Mouse (Mus musculus) hematopoietic stem cell, adult 5-6 weeks (primary cell): ENCODE data around the gene Gm45713. TPM values are rescaled to one million over a fixed set of nuclear protein-coding genes. Genes with fewer than 3 reads are reported as not detected.
A peak's percentile ranks its signal among the peaks of the same experiment; 100 is the strongest.

ENCODE experiments used
- ATAC-seq, 2 experiments: fragments of 125-278 bp in 1 of 2; replicated peaks in 1 of 2; 2 replicates each; pipeline ENCODE4 v1.8.0; 2016 to 2017; ENCODE audit warnings: inconsistent platforms in 2 of 2, mild to moderate bottlenecking in 2 of 2, moderate number of reproducible peaks in 2 of 2, low read depth in 1 of 2, moderate TSS enrichment in 1 of 2; ENCODE audit not compliant: low FRiP score in 2 of 2, poor library complexity in 2 of 2, severe bottlenecking in 2 of 2, insufficient read depth in 1 of 2, low TSS enrichment in 1 of 2
- total RNA-seq: library from RNA; stranded (forward); fragments of 172-1452, 232-1000 nt; gene quantifications from 2 replicates; pipeline ENCODE4 v1.2.3, GENCODE M21; 2017

Gene Gm45713
- total RNA-seq, 1 experiment from 2014 or later = 0.35 TPM

DNA sequence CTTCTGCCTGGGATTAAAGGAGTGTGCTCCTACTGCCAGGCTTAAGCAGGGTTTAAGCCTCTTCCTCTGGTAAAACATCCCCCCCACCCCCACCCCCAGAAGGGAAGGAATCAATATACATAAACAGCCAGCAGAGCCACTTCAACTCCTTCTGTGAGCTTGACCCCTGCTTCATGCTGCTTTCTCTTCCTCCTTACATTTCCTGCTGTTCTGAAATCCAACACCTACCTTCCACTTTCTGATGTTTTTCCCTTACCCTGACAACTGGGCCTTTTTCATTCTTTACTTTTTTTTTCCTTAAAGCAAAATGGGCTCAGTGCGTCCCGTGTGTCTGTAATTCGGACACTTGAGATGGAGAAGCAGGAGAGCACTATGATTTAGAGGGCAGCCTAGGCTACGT lies 14.3 kb upstream of the Gm45713 start:
- no peak for ATAC-seq

DNA sequence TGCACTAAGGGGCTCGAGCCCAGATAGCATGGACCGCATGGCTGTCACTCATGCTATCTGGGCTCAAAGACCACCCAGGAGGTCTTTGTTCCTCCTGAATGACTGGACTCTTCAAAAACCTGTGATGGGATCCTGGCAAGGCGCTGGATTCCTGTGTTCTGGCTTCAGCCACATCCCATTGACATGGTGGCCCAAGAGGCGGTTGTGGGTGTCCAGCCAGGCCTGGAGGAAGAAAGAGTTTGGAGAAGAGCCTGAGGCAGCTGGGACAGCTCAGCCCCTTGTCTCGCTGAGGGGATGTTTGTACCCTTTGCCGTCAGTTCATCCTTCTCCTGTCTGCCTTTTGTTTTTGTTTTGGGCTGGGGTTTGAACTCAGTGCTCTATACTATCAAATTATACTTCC lies 13.5 kb upstream of the Gm45713 start:
- ATAC-seq = no peak

DNA sequence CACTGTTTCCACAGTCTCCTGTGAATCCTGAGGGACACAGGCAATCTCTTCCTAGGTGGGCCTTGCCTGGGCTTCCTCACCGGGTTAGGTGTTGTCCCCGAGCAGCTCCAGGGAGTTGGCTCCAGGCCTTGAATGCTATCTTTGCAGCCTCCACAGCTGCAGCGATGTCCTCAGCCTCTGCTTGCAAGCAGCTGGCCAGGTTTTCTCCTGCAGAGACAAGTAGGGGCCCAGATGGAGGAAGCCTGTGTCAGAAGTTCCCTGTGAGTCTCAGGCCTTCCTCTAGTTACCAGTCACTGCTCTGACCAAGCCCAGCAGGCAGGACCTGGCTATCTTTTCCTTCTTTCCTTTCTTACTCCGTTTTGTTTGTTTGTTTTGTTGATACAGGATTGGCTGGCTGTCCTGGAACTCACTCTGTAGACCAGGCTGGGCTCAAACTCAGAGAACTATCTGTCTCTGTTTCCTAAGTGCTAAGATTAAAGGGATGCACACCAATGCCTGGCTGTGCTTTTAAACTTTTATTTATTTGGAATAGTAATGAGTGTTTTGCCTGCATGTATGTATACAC lies 12.6 kb upstream of the Gm45713 start:
- no peak for ATAC-seq

DNA sequence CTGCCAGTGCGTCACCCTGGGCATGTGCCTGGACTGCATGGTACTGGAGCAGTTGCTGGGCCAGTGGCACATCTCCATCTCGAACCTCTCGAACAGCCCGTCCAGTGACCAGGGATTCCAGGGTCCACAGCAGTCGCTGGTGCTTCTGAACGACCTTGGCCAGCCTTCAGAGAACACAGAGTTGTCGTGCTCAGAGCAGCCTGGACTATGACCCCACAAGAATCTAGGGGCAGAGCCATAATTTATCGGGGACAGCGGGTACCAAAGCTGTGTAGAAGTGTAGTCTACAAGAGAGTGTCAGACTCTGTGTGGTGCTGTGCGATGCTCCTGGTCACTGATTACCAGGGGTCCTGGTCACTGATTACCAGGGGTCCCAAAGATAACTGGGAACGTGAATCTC lies 11.9 kb upstream of the Gm45713 start:
- ATAC-seq = no peak

DNA sequence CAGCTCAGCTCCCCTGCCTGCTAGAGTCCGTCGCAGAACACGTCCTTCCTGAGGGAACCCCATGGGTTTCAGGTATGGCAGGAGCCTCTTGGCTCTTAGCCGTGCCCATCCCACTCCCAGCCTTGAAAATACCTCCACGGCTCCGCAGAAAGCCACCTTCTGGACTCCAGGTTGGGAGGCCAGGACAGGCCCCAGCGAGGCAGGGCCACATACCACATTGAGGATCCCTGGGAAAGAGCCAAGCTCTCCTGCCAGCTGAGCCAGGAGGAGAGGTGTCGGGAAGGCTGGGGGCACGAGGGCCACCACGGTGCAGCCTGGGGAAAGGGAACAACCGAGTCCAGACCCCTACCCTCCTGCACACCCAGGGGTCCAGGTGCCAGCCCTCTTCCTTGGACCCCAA lies 11.2 kb upstream of the Gm45713 start:
- no peak for ATAC-seq

DNA sequence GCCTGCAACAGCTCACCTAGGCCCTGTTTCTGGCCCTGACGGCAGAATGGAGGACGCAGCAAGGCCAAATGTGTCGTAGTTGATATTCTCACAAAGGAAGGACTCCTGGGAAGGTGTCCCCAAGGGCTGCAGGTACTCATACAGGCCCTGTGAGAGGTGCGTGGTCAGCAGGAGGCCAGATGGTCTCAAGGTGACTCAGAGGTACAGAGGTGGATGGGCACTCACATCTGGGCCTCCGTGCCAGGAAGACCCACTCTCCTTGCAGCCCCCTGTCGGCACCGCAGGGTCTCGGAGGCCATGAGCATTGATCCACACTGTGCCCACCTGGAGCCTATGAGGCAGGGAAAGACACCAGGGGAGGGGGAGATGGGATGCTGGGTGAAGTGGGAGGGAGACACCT lies 9.4 kb upstream of the Gm45713 start:
- no peak for ATAC-seq

DNA sequence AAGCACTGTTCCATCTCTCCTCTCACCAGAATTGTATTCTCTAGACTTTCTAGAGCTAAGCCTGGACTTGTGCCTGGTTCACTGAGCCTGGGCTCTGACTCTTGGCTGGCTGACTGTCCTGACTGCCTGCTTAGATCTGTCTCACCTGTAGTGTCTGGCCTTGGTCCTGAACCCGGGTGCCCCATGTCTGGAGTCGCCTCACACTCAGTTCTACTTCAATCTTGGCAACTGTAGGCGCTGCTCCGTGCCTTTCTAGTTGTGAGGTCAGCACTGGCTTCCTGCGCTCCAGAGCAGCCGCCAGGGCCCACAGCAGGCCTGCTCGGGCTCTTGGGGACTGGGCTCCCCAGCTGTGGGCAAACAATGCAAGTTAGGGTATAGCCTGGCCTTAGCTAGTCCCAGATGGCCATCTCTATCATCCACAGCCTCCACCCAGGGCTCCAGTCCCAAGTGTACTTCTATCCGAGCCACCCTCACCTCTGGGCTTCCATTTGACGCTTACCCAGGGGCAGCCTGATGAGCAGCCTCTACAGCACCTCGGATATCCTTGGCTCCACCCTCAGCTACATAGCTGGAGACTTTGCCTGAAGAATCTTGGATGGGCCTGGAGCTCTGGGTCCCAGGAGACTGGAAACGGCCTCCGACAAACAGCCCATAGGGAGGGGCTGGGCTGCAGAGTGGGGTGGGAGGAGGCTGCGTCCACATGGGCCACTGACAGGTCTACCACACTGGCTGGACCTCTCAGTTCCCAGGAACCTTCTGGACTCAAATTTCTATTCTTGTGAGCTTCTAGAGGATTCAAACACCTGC lies 8.5 kb upstream of the Gm45713 start:
- ATAC-seq = no peak

DNA sequence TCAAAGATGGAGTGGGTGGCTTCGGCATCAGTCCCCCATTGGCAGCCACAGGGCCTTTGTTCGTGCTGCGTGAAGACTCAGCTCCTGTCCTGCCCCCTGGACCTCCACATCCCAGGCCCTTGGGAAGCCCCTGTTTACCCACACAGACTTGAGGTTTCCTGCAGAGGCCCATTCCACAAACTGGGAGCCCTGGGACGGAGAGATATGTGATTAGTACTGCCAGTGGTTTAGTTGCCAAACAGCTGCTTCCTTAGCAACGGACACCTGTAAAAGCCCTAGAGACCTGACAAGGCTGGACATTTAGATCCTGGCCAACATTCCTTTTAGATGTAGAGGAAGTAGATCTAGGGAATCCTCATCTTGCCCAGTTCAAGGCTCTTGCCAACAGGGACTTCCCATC lies 5.9 kb upstream of the Gm45713 start:
- ATAC-seq = no peak

DNA sequence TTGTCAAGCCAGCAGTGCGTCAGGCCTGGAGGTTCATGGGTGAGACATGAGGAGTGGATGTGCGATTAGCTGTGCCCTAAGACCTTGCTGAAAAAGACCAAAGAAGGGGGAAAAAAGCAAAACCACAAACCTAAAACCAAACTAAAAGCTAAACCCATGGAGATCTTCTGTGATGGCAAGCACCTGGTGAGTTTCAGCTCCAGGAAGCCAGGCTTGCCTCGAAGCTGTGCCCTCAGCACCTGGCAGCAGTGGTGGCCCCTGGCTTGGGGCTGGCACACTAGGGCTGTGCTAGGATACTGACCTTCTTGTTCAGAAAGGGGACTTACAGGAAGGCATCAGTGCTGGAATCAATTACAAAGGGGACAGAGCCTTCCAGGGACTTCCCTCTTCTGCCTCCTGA lies 5.3 kb upstream of the Gm45713 start:
- ATAC-seq = no peak

DNA sequence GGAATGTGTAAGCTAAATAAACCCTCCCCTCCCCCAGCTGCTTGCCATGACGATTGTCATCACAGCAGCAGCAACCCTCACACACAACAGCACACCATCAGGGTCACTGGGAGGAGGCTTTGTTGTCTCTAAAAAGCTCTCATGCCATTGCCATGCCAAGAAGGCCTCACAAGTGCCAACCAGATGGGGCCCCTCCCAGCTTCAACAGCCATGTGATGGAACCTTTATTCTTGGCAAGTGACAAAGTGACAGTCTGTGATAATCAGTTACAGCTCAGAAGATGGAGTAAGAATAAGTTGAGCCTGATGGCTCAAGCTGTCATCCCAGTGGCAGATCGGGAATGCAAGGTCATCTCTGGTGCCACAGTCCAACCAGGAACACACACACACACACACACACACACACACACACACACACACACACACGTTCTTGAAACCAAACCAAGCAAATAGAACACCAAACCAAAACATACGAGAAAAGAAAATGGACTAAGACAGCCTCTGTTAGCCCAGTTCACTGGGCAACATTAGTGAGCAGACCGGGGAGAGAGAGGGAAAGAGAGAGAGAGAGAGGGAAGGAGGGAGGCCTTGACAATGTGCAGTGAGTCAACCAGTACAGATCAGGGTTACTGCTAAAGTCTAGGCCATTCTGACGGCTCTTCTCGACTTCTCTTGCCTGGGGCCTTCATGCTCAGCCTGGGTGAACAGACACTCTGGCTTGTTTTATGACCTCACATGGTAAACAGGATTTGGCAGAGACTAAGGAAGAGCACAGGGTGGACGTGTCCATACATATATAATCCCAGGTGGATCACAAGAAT lies 4.1 kb upstream of the Gm45713 start:
- ATAC-seq = no peak

DNA sequence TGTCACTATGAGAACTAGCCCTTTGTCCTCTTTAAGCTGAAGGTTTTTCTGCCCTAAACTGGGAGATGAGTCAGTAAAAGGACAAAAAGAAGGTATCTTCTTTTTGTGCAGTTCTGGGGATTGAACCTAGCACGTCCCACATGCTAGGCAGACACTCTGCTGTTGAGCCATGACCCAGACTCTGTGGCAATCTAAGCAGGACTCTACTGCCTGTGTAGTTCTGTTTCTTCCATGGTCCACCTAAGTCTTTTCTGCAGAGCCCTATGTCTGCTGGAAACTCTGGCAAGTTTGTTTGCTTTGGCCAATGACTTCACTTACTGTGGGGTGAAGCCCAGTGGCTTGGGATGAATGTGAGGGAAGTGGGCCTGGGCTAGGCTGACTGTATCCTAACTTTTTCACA lies 2.4 kb upstream of the Gm45713 start:
- ATAC-seq = no peak

DNA sequence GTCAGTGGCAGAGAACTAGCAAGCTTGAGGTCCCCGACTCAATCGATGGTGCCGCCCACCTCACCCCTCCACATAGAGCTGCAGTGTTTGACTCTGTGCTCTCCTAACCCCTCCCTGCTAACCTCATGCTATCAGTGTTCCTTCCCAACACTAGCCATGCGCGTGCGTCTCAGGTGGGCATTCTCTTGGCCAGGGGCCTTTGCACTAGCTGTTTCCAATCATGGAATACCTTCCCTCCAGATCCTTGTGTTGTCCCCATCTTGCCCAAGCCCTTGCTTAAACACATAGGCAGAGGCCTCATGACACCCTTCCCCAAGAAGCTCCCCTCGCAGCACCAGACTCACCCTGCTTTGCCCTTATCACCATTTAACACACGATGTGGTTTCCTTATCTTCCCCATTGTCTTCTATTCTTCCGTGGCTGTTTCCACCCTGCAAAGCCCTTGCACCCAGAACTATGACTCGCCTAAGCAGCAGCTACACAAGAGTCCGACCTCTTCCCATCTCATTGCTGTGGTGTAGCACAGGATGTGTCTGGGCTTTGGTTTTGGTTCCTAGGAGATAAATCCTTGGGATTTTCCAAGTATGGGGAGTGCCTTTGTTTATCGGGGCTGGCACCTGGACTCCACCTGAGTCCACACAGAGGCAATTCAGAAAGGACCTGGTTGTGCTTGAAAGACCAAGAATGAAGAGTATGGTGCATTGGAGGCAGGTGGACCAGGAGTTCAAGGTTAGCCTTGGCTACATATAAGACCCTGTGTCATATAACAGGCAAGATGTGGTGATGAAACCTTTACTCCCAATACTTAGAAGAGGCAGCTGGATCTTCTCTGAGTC lies 1.4 kb upstream of the Gm45713 start:
- ATAC-seq = peak; percentile 64 to 80

DNA sequence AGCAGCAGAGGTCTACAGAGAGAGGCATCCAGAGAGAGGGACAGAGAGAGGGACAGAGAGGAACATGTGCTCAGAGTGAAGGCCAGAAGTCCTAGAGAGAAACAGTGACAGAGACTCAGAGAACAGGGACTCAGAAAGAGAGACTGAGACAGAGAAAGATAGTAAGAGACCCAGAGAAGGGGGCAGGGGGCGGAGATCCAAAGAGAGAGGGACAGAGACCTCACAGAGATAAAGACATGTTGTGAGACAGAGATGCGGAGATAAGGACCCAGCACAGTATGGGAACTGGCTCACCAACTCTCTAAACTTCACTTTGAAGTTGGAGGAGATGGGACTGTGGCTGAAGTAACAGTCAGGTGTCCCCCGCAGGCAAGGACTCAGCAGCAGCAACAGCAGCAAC lies 661 bp downstream of the Gm45713 start:
- ATAC-seq = no peak

DNA sequence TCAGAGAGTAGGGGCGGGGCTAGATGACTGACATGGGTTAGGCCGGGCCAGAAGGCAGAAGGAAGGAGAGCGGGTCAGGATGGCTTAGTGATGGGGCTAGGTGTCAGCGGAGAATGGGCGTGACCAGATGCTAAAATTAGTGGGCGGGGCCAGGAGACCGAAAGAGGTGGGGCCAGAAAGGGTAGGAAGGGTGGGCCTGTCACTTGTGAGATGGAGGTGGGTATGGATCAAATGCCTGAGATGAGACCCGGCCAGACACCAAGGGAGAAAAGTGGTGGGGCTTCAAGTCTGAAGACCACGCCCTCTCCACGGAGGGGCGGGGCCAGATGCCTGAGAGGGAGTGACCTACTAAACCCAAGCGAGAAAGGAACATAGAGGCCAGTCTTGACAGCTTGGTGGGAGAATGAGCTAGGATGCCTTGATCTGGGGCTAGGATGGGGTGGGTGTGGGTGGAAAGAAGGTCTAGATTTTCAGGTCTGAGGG lies 1.4 kb downstream of the Gm45713 start:
- 0 out of 4 replicates have a peak, but pooled peaks of 1 of the 2 experiments have one; percentile 10 for ATAC-seq

DNA sequence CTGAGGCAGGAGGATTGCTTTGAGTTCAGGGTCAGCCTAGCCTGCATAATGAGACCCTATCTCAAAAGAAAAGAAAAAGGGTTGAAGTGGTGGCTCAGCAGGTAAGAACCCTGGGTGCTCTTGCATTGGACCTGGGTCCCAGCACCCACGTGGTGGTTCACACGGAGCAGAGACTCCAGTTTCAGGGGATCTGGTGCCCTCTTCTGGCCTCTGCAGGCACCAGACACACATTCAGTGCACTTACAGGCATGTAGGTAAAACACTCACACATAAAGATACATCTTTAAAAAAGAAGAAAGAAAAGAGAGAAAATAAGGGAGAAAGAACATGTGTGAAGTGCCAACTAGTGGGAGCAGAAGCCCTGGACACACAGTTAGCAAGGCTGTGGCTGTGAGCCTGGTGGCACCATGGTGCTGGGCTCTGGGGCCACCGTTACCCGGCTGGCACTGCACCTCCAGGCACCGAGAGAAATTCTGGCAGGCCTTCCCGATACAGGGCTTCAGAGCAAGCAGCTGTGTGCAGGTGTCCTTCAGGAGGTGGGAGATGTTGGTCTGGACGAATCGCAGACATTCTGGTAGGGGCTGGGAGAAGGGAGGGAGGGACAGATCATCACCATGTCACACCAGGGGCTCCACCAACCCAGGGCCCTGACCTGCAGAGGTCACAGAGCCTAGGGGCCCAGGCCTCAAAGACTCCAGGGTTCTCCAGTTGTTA lies 2.4 kb downstream of the Gm45713 start:
- no peak for ATAC-seq

DNA sequence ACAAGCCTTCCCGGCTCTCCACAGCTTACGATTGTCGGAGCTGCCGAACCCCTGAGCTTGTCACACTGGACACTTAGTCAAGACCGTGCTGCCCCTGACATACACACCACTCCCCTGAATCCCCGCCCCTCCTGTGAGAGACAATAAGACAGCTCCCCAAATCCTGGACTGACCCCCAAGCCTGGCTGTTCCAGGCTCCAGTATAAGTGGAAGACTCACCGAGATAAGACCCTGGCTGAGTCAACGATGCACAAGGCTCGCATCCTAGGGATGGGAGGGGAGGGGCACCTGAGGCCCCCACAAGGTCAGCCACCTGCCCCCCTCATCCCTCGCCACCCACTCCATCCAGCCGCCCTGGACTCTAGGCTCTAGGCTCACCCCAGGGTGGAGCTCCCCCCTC lies 4.2 kb downstream of the Gm45713 start:
- ATAC-seq = no peak
